Mouse (Mus musculus) megakaryocyte, embryonic 14.5 days (primary cell): ENCODE data around the gene B4gat1.

Experiments used
- FLI1 ChIP-seq: IDR thresholded peaks from 2 replicates; pipeline ENCODE4 v1.6.1; 2012; ENCODE audit warnings: low read length, inconsistent platforms, mixed read lengths
- GATA1 ChIP-seq: IDR thresholded peaks from 3 replicates; pipeline ENCODE4 v1.6.1; 2012; ENCODE audit warnings: mixed read lengths, low read length, inconsistent platforms, borderline replicate concordance

- no peak for TF ChIP-seq GATA1
- TF ChIP-seq FLI1 = no peak
These were observed 25.5 kb upstream of the B4gat1 start for GRCm38 (mm10) chr19:5013138-5013537.
